Mouse (Mus musculus) bone marrow macrophage, adult 2 months (primary cell): ENCODE measurements around the gene Mast3. TPM values are rescaled to one million over a fixed set of nuclear protein-coding genes. Genes with fewer than 3 reads are reported as not detected.

Experiments
- H3K27ac ChIP-seq: 2 replicates; pipeline ENCODE4 v1.5.1; 2012; ENCODE audit warnings: low read depth, low read length; ENCODE audit not compliant: insufficient read depth
- H3K4me1 ChIP-seq: 2 replicates; pipeline ENCODE4 v1.6.1; 2012; ENCODE audit warnings: low read length; ENCODE audit not compliant: control insufficient read depth, insufficient read depth
- H3K4me3 ChIP-seq: 2 replicates; pipeline ENCODE4 v1.5.1; 2012; ENCODE audit warnings: mild to moderate bottlenecking, low read length, moderate library complexity; ENCODE audit not compliant: insufficient read depth
- CTCF ChIP-seq: IDR thresholded peaks from 2 replicates; pipeline ENCODE4 v1.5.1; 2012; ENCODE audit warnings: low read depth, mild to moderate bottlenecking, low read length, moderate library complexity
- POLR2A ChIP-seq: IDR thresholded peaks from 2 replicates; pipeline ENCODE4 v1.6.1; 2012; ENCODE audit warnings: mild to moderate bottlenecking, low read depth, low read length, borderline replicate concordance
- polyA plus RNA-seq: library from polyadenylated mRNA; stranded (reverse); fragments of >200 nt; gene quantifications from 2 replicates; pipeline ENCODE4 v1.2.4, GENCODE M21; 2012; ENCODE audit not compliant: missing spikeins, insufficient read depth, insufficient read length

The Mast3 gene
- polyA plus RNA-seq, 1 experiment: 59.6 TPM

DNA sequence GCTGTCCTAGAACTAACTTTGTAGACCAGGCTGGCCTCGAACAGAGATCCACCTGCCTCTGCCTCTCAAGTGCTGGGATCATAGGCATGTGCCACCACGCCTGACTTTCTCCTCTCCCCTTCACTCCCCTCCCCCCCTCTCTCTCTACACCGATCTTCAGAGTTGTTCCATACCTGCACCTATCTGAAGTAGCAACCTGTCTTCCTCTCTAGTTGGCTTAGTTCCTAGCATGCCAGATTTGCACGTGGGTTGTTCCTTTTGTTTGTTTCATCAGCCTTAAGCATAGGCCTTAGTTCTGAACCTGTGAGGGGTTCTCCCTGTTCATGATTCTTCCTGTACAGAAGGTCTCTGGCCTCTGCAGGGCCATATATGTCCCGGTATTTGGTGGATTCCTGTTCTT lies 67.1 kb downstream of the Mast3 start:
- Histone ChIP-seq H3K4me3 (no peak overlapping the region), H3K27ac (no peak overlapping the region), H3K4me1 (no peaks in the 10 kb centered on the region)
- TF ChIP-seq CTCF: no peak
- TF ChIP-seq POLR2A: no peak

- no peak overlapping the region for H3K4me3 ChIP-seq
- TF ChIP-seq POLR2A (no peak), CTCF (no peak)
- no peak overlapping the region for H3K27ac ChIP-seq
- H3K4me1 ChIP-seq: no peaks in the 10 kb centered on the region
These were observed 73.9 kb downstream of the Mast3 start for GRCm38 (mm10) chr8:70730956-70731355.

- peak overlapping the region; percentile 13; the same call in 1 of the 2 replicates for H3K4me3 ChIP-seq
- no peaks in the 10 kb centered on the region for H3K4me1 ChIP-seq
- TF ChIP-seq CTCF: no peak
- no peak overlapping the region for H3K27ac ChIP-seq
These were observed 74.9 kb downstream of the Mast3 start for GRCm38 (mm10) chr8:70729808-70730475.

Other genes with a start within 250 kb of the Mast3 start
- 36.0 and 41.4 TPM in 2 replicates for gene Isyna1, start 210.7 kb downstream of the Mast3 start, polyA plus RNA-seq
- 106 and 123 TPM in 2 replicates for gene Ssbp4, start 196.2 kb downstream of the Mast3 start, polyA plus RNA-seq
- 185 and 197 TPM in 2 replicates for gene Lrrc25, start 188.9 kb downstream of the Mast3 start, polyA plus RNA-seq
- gene Gdf15, start 172.6 kb downstream of the Mast3 start, polyA plus RNA-seq: 3.3 and 4.9 TPM in 2 replicates
- gene Pgpep1, start 144.7 kb downstream of the Mast3 start, polyA plus RNA-seq: 33.0 and 35.2 TPM in 2 replicates
- gene Lsm4, start 131.8 kb downstream of the Mast3 start, polyA plus RNA-seq: 62.3 and 65.9 TPM in 2 replicates
- 102 and 111 TPM in 2 replicates for gene Jund, start 106.1 kb downstream of the Mast3 start, polyA plus RNA-seq
- not detected in 2 replicates for gene Iqcn, start 101.6 kb downstream of the Mast3 start, polyA plus RNA-seq
- gene Gm3336, start 86.5 kb downstream of the Mast3 start, polyA plus RNA-seq: not detected in 2 replicates
- not detected in 2 replicates for gene Pde4c, start 81.3 kb downstream of the Mast3 start, polyA plus RNA-seq
- gene Rab3a, start 50.4 kb downstream of the Mast3 start, polyA plus RNA-seq: 7.9 and 9.4 TPM in 2 replicates
- 32.4 and 33.7 TPM in 2 replicates for gene Mpv17l2, start 44.1 kb downstream of the Mast3 start, polyA plus RNA-seq
- 26.9 and 27.5 TPM in 2 replicates for gene Pik3r2, start 28.3 kb downstream of the Mast3 start, polyA plus RNA-seq
- 0.20 TPM in 1 of 2 replicates, not detected in the other for gene Il12rb1, start 3.4 kb upstream of the Mast3 start, polyA plus RNA-seq
- 27.8 and 29.7 TPM in 2 replicates for gene Arrdc2, start 34.7 kb upstream of the Mast3 start, polyA plus RNA-seq
- gene Kcnn1, start 58.2 kb upstream of the Mast3 start, polyA plus RNA-seq: 0.99 and 1.8 TPM in 2 replicates
- gene Ccdc124, start 68.9 kb upstream of the Mast3 start, polyA plus RNA-seq: 35.6 and 39.9 TPM in 2 replicates
- gene Slc5a5, start 87.7 kb upstream of the Mast3 start, polyA plus RNA-seq: not detected in 2 replicates
- gene Rpl18a, start 92.4 kb upstream of the Mast3 start, polyA plus RNA-seq: 1,719 and 1,824 TPM in 2 replicates
- 37.3 and 44.2 TPM in 2 replicates for gene Map1s, start 100.9 kb upstream of the Mast3 start, polyA plus RNA-seq